Mouse (Mus musculus): ENCODE results near the gene Dop1b. TPM values are rescaled to one million over a fixed set of nuclear protein-coding genes. Genes with fewer than 3 reads are reported as not detected.

Gene Dop1b
- total RNA-seq, 1 experiment: 11.6 TPM

DNA sequence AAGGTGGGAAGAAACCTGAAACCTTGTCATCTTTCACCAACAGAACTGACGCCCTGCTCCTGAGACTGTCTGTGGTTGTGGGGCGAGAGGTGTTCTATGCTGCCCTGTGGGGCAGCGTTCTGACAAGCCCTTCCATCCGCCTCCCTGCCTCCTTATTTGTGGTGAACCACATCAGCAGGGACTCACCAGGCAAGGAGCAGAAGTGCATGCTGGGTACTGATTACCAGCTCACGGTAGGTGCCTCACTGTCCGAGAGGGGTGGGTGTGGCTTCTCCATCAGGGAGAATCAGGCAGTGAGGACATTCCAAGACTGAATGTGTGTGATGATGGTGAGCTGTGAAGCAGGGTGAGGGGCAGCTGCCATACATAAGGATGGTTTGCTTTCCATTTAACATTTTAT lies 35.7 kb downstream of the Dop1b start:
- H3K9me3 ChIP-seq (ENCODE audit: control insufficient read depth, insufficient read depth, low read depth, low read length): no peaks in the 10 kb centered on the region
- H3K36me3 ChIP-seq (ENCODE audit: control insufficient read depth, insufficient read depth, low read length, poor library complexity, severe bottlenecking): no peaks in the 10 kb centered on the region
- H3K4me1 ChIP-seq (ENCODE audit: control insufficient read depth in 2 of 2, insufficient read depth in 2 of 2, low read length in 2 of 2, poor library complexity in 1 of 2): peaks cover 0 to 6% of the 10 kb centered on the region in 2 experiments; a peak in 1 of 4 replicates
- no peak overlapping the region for H3K9ac ChIP-seq (ENCODE audit: insufficient read depth, low read depth, low read length, poor library complexity, severe bottlenecking)
- H3K4me3 ChIP-seq (ENCODE audit: insufficient read depth in 1 of 2, low read depth in 1 of 2, low read length in 2 of 2, poor library complexity in 1 of 2, severe bottlenecking in 1 of 2): no peak overlapping the region
- DNase-seq (ENCODE audit: low read depth, low spot score): no peak
- TF ChIP-seq MAFK (IDR thresholded peaks at IDR 0.05; ENCODE audit: insufficient read depth, low read depth, low read length): no peak
- TF ChIP-seq CHD2 (IDR thresholded peaks at IDR 0.05; ENCODE audit: low read depth, low read length): no peak
- no peak for TF ChIP-seq ZC3H11A (IDR thresholded peaks at IDR 0.05; ENCODE audit: borderline replicate concordance, low read depth, low read length)
- TF ChIP-seq ZNF384 (IDR thresholded peaks at IDR 0.05; ENCODE audit: low read depth, low read length): no peak
- in situ Hi-C loops (cut with MboI; ENCODE audit: low sequenced_read_pairs in 2 of 2, unreplicated experiment in 2 of 2): no loop called here
- H3K27ac ChIP-seq (ENCODE audit: insufficient read depth, low read depth, low read length, poor library complexity, severe bottlenecking): no peak overlapping the region

DNA sequence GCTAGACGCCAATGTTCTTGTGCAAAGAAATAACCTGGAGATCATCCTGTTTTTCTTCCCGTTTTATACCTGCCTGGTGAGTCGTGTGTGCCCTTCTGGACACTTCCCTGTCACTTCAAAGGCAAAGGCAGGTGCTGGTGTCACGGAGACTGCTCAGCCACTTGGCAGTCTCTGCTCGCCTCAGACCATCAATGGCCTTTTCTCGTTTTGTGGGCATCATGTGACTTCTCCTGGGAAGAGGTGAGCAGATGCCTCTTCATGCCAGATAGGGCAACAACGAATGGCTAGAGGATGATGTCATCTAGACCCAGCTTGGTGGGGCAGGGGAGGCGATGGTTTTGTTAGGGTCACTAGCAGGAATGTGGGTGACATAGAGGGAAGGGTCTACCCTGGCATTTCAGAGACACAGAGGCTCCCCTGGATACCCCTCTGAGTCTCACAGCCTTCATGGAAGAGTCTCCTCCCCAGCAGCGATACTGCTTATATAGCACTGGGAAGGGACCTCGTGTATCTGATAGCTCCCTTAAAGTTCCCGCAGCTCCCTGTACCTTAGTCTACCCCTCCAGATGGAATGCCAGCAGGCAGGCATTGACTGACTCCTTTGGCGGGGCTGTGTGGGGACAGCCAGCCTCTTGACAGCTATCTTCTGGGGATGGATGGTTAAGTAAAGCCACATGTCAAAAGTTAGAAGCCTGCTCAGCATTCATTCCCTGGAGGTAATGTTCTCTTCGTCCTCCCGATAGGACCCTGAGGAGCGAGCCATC lies 37.6 kb downstream of the Dop1b start:
- in situ Hi-C loops (cut with MboI; ENCODE audit: low sequenced_read_pairs in 2 of 2, unreplicated experiment in 2 of 2): no loop called here

DNA sequence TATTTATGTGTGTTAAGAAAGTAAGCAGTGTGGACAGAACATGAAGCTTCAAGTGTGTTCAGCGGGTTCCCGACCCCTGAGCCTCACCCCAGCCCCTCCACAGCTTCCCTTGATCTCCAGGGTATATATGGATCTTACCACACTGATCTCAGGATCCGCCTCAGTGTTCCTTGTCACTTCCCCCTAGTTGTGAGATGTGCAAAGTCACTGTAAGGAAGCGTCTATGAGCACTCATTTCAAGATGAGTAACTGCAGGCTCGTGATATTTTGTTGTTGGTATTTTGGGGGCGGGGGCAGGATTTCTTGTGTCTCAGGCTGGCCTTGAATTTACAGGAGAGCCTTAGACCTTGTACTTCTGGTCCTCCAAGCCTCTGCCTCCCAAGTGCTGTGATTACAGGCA lies 38.8 kb downstream of the Dop1b start:
- H3K27ac ChIP-seq (ENCODE audit: insufficient read depth, low read depth, low read length, poor library complexity, severe bottlenecking): no peak overlapping the region
- no peak for TF ChIP-seq HCFC1 (IDR thresholded peaks at IDR 0.05; ENCODE audit: borderline replicate concordance, insufficient read depth, low read length)
- in situ Hi-C loops (cut with MboI; ENCODE audit: low sequenced_read_pairs in 2 of 2, unreplicated experiment in 2 of 2): no loop called here
- H3K9me3 ChIP-seq (ENCODE audit: control insufficient read depth, insufficient read depth, low read depth, low read length): no peaks in the 10 kb centered on the region
- H3K4me1 ChIP-seq (ENCODE audit: control insufficient read depth in 2 of 2, insufficient read depth in 2 of 2, low read length in 2 of 2, poor library complexity in 1 of 2): peaks cover 0 to 6% of the 10 kb centered on the region in 2 experiments; a peak in 1 of 4 replicates
- no peaks in the 10 kb centered on the region; the same call in 1 of the 2 replicates for H3K36me3 ChIP-seq (ENCODE audit: control insufficient read depth, insufficient read depth, low read length, poor library complexity, severe bottlenecking)
- no peak for DNase-seq (ENCODE audit: low read depth, low spot score)
- H3K4me3 ChIP-seq (ENCODE audit: insufficient read depth in 1 of 2, low read depth in 1 of 2, low read length in 2 of 2, poor library complexity in 1 of 2, severe bottlenecking in 1 of 2): no peak overlapping the region
- H3K9ac ChIP-seq (ENCODE audit: insufficient read depth, low read depth, low read length, poor library complexity, severe bottlenecking): no peak overlapping the region

More for the DNA sequence above, 37.6 kb downstream of the Dop1b start:
- no peak overlapping the region for H3K4me3 ChIP-seq (ENCODE audit: insufficient read depth in 1 of 2, low read depth in 1 of 2, low read length in 2 of 2, poor library complexity in 1 of 2, severe bottlenecking in 1 of 2)
- H3K27ac ChIP-seq (ENCODE audit: insufficient read depth, low read depth, low read length, poor library complexity, severe bottlenecking): no peak overlapping the region
- TF ChIP-seq ZNF384 (IDR thresholded peaks at IDR 0.05; ENCODE audit: low read depth, low read length): no peak
- TF ChIP-seq CHD2 (IDR thresholded peaks at IDR 0.05; ENCODE audit: low read depth, low read length): no peak
- TF ChIP-seq MAFK (IDR thresholded peaks at IDR 0.05; ENCODE audit: insufficient read depth, low read depth, low read length): no peak
- no peak for TF ChIP-seq HCFC1 (IDR thresholded peaks at IDR 0.05; ENCODE audit: borderline replicate concordance, insufficient read depth, low read length)
- TF ChIP-seq ZC3H11A (IDR thresholded peaks at IDR 0.05; ENCODE audit: borderline replicate concordance, low read depth, low read length): no peak
- H3K36me3 ChIP-seq (ENCODE audit: control insufficient read depth, insufficient read depth, low read length, poor library complexity, severe bottlenecking): no peaks in the 10 kb centered on the region; the same call in 1 of the 2 replicates
- no peak overlapping the region for H3K9ac ChIP-seq (ENCODE audit: insufficient read depth, low read depth, low read length, poor library complexity, severe bottlenecking)
- H3K9me3 ChIP-seq (ENCODE audit: control insufficient read depth, insufficient read depth, low read depth, low read length): no peaks in the 10 kb centered on the region
- DNase-seq (ENCODE audit: low read depth, low spot score): no peak
- H3K4me1 ChIP-seq (ENCODE audit: control insufficient read depth in 2 of 2, insufficient read depth in 2 of 2, low read length in 2 of 2, poor library complexity in 1 of 2): peaks cover 0 to 6% of the 10 kb centered on the region in 2 experiments; a peak in 1 of 4 replicates

DNA sequence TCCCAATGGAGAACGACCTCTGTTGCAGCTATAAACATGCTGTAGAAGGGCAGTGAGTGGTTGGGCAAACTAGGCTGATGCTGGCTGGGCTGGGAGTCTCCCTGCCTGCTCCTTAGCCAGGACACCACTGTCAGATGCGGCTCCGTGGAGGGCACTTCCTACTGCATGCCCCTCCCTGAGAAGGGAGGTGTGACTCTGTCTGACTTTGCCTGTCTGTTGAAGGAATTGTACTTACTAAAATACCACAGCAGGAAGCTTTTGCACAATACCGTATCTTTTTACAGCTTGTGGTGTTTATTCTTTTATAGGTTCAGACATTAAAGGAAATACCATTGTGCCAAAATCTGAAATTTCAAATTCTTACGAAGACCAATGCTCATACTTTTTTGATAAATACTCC lies 40.1 kb downstream of the Dop1b start:
- Histone ChIP-seq H3K27ac (ENCODE audit: insufficient read depth, low read depth, low read length, poor library complexity, severe bottlenecking) (no peak overlapping the region), H3K4me3 (ENCODE audit: insufficient read depth in 1 of 2, low read depth in 1 of 2, low read length in 2 of 2, poor library complexity in 1 of 2, severe bottlenecking in 1 of 2) (no peak overlapping the region), H3K4me1 (ENCODE audit: control insufficient read depth in 2 of 2, insufficient read depth in 2 of 2, low read length in 2 of 2, poor library complexity in 1 of 2) (peaks cover 0 to 6% of the 10 kb centered on the region in 2 experiments; a peak in 1 of 4 replicates), H3K36me3 (ENCODE audit: control insufficient read depth, insufficient read depth, low read length, poor library complexity, severe bottlenecking) (no peaks in the 10 kb centered on the region; the same call in 1 of the 2 replicates), H3K9me3 (ENCODE audit: control insufficient read depth, insufficient read depth, low read depth, low read length) (no peaks in the 10 kb centered on the region), H3K9ac (ENCODE audit: insufficient read depth, low read depth, low read length, poor library complexity, severe bottlenecking) (no peak overlapping the region)
- DNase-seq (ENCODE audit: low read depth, low spot score): no peak
- TF ChIP-seq CHD2 (IDR thresholded peaks at IDR 0.05; ENCODE audit: low read depth, low read length) (no peak), MAFK (IDR thresholded peaks at IDR 0.05; ENCODE audit: insufficient read depth, low read depth, low read length) (no peak), ZNF384 (IDR thresholded peaks at IDR 0.05; ENCODE audit: low read depth, low read length) (no peak), ZC3H11A (IDR thresholded peaks at IDR 0.05; ENCODE audit: borderline replicate concordance, low read depth, low read length) (no peak), HCFC1 (IDR thresholded peaks at IDR 0.05; ENCODE audit: borderline replicate concordance, insufficient read depth, low read length) (no peak)
- in situ Hi-C loops (cut with MboI; ENCODE audit: low sequenced_read_pairs in 2 of 2, unreplicated experiment in 2 of 2): no loop called here

Measured in ES-E14 (cell line).